In genomic region chr11:98785214-98785613, GRCm38 (mm10) we compare ENCODE assay signal across 8 mouse cellular contexts. TPM values are rescaled to one million over a fixed set of nuclear protein-coding genes. Genes with fewer than 3 reads are reported as not detected.
A peak's percentile ranks its signal among the peaks of the same experiment; 100 is the strongest.
DNase-seq lines count a peak whose midpoint lies in the region; ATAC-seq and TF ChIP-seq lines count a peak whose summit lies in the region.

No protein-coding gene starts in this region.

- DNase-seq in adrenal gland, postnatal 36 days, result peak; percentile 23 to 35
- DNase-seq in adrenal gland, adult (ENCODE audit: inconsistent age in 2 of 2, low spot score in 1 of 2), result no peak
- peak; percentile 57 to 66 for DNase-seq in heart, adult 2 months
- no peak for DNase-seq in layer of hippocampus, postnatal 36 days
- no peak for DNase-seq in spleen, postnatal 36 days (ENCODE audit: low spot score in 2 of 2)

- no peak for TF ChIP-seq EP300 in heart, adult 2 months (IDR thresholded peaks at IDR 0.05; ENCODE audit: insufficient read depth, low read depth, low read length)

- TF ChIP-seq POLR2A in bone marrow macrophage, adult 2 months (IDR thresholded peaks at IDR 0.05; ENCODE audit: borderline replicate concordance, low read depth, low read length), result no peak
- TF ChIP-seq POLR2A in heart, adult 2 months (IDR thresholded peaks at IDR 0.05; ENCODE audit: insufficient read depth, low read depth, low read length), result no peak

- no peaks in the 10 kb centered on the region for H3K79me2 ChIP-seq in heart, adult 2 months (replicated peaks; ENCODE audit: control insufficient read depth, insufficient read depth, low read length)

- H3K9me3 ChIP-seq in kidney, embryonic 16.5 days (ENCODE audit: low read length), result no peaks in the 10 kb centered on the region
- H3K9me3 ChIP-seq in neural tube, embryonic 15.5 days (replicated peaks), result no peaks in the 10 kb centered on the region

- H3K27ac ChIP-seq in bone marrow macrophage, adult 2 months (ENCODE audit: insufficient read depth, low read depth, low read length), result peak overlapping the region; percentile 87
- peak overlapping the region; percentile 99 for H3K27ac ChIP-seq in heart, adult 2 months
- peak overlapping the region; percentile 95 for H3K27ac ChIP-seq in kidney, embryonic 16.5 days (ENCODE audit: low read length)
- H3K27ac ChIP-seq in neural tube, embryonic 15.5 days (replicated peaks), result peak overlapping the region; percentile 84

- ATAC-seq in kidney, embryonic 16.5 days (ENCODE audit: low FRiP score, low TSS enrichment), result no peak
- ATAC-seq in neural tube, embryonic 15.5 days (ENCODE audit: low FRiP score), result no peak

- H3K4me1 ChIP-seq in bone marrow macrophage, adult 2 months (ENCODE audit: control insufficient read depth, insufficient read depth, low read length), result peaks cover 57% of the 10 kb centered on the region
- peaks cover 42% of the 10 kb centered on the region for H3K4me1 ChIP-seq in heart, adult 2 months (ENCODE audit: control insufficient read depth, insufficient read depth, low read length)
- peaks cover 81% of the 10 kb centered on the region for H3K4me1 ChIP-seq in kidney, embryonic 16.5 days (ENCODE audit: insufficient read depth, low read length)
- H3K4me1 ChIP-seq in neural tube, embryonic 15.5 days, result peaks cover 79% of the 10 kb centered on the region

- H3K27me3 ChIP-seq in heart, adult 2 months (ENCODE audit: control insufficient read depth, insufficient read depth, low read length), result no peaks in the 10 kb centered on the region
- no peaks in the 10 kb centered on the region for H3K27me3 ChIP-seq in kidney, embryonic 16.5 days (ENCODE audit: insufficient read depth, low read length)
- no peaks in the 10 kb centered on the region for H3K27me3 ChIP-seq in neural tube, embryonic 15.5 days (replicated peaks)

- H3K4me2 ChIP-seq in kidney, embryonic 16.5 days (replicated peaks; ENCODE audit: low read depth, low read length), result no peak overlapping the region
- H3K4me2 ChIP-seq in neural tube, embryonic 15.5 days, result peak overlapping the region; percentile 49

- H3K36me3 ChIP-seq in heart, adult 2 months (ENCODE audit: control insufficient read depth, insufficient read depth, low read length), result peaks cover 9% of the 10 kb centered on the region
- H3K36me3 ChIP-seq in kidney, embryonic 16.5 days (ENCODE audit: insufficient read depth, low read length), result no peaks in the 10 kb centered on the region
- H3K36me3 ChIP-seq in neural tube, embryonic 15.5 days, result no peaks in the 10 kb centered on the region

- intact Hi-C loops in heart, adult 2 months (cut with DNase I), result no loop called here

- WGBS in heart, adult 2 months, result 11% methylated on average over 10 of the region's 10 CpGs
- 42% methylated on average over 10 of the region's 10 CpGs for WGBS in kidney, embryonic 16.5 days
- 73% methylated on average over 10 of the region's 10 CpGs for WGBS in neural tube, embryonic 15.5 days

- peak overlapping the region; percentile 81 for H3K9ac ChIP-seq in heart, adult 2 months (ENCODE audit: low read depth, low read length)
- peak overlapping the region; percentile 20 for H3K9ac ChIP-seq in kidney, embryonic 16.5 days (replicated peaks; ENCODE audit: low read length)
- no peak overlapping the region for H3K9ac ChIP-seq in neural tube, embryonic 15.5 days (replicated peaks)

- TF ChIP-seq CTCF in bone marrow macrophage, adult 2 months (IDR thresholded peaks at IDR 0.05; ENCODE audit: low read depth, low read length), result no peak
- TF ChIP-seq CTCF in heart, adult 2 months (IDR thresholded peaks at IDR 0.05), result no peak

- H3K4me3 ChIP-seq in bone marrow macrophage, adult 2 months (ENCODE audit: insufficient read depth, low read length), result no peak overlapping the region; the same call in 1 of the 2 replicates
- H3K4me3 ChIP-seq in heart, adult 2 months, result peak overlapping the region; percentile 13; the same call in 1 of the 2 replicates
- no peak overlapping the region for H3K4me3 ChIP-seq in kidney, embryonic 16.5 days (ENCODE audit: low read length)
- no peak overlapping the region for H3K4me3 ChIP-seq in neural tube, embryonic 15.5 days (replicated peaks)

RNA-seq across cellular contexts. Expression of gene Nr1d1, which starts 10.1 kb away (rescaled TPM):
- 100 to 1,000 TPM; 116 to 171 TPM for total RNA-seq in adrenal gland, postnatal 36 days (2021)
- 7.4 and 8.2 TPM in 2 replicates for polyA plus RNA-seq in bone marrow macrophage, adult 2 months (2012; ENCODE audit: insufficient read depth, insufficient read length, missing spikeins)
- 100 to 1,000 TPM in 1 of 2 experiments, 10 to 100 TPM in 1; 35.5 to 111 TPM for total RNA-seq in heart, adult 2 months (2021)
- polyA plus RNA-seq in heart, adult 2 months (2012; rRNA removed), result 190 and 208 TPM in 2 replicates
- 2.2 and 2.4 TPM in 2 replicates for polyA plus RNA-seq in kidney, embryonic 16.5 days (2015; fragmentation: Nextera tagmentation; extraction: Ambion mirVana)
- polyA plus RNA-seq in neural tube, embryonic 15.5 days (2015; fragmentation: Nextera tagmentation; extraction: Ambion mirVana), result 3.8 and 4.0 TPM in 2 replicates
- 10 to 100 TPM; 59.1 to 78.4 TPM for total RNA-seq in layer of hippocampus, postnatal 36 days (2021)

RNA-seq across cellular contexts. Expression of gene Msl1, which starts 10.1 kb away (rescaled TPM):
- total RNA-seq in adrenal gland, postnatal 36 days (2021), result 100 to 1,000 TPM in 1 of 2 experiments, 10 to 100 TPM in 1; 94.2 to 106 TPM
- 78.4 and 79.3 TPM in 2 replicates for polyA plus RNA-seq in bone marrow macrophage, adult 2 months (2012; ENCODE audit: insufficient read depth, insufficient read length, missing spikeins)
- total RNA-seq in heart, adult 2 months (2021), result 10 to 100 TPM; 68.9 to 75.3 TPM
- polyA plus RNA-seq in heart, adult 2 months (2012; rRNA removed), result 21.9 and 44.4 TPM in 2 replicates
- polyA plus RNA-seq in kidney, embryonic 16.5 days (2015; fragmentation: Nextera tagmentation; extraction: Ambion mirVana), result 23.7 and 24.2 TPM in 2 replicates
- polyA plus RNA-seq in neural tube, embryonic 15.5 days (2015; fragmentation: Nextera tagmentation; extraction: Ambion mirVana), result 27.5 and 30.1 TPM in 2 replicates
- total RNA-seq in layer of hippocampus, postnatal 36 days (2021), result 100 to 1,000 TPM; 185 to 187 TPM

RNA-seq across cellular contexts. Expression of gene Casc3, which starts 19.5 kb away (rescaled TPM):
- 10 to 100 TPM; 29.6 to 34.3 TPM for total RNA-seq in adrenal gland, postnatal 36 days (2021)
- polyA plus RNA-seq in bone marrow macrophage, adult 2 months (2012; ENCODE audit: insufficient read depth, insufficient read length, missing spikeins), result 37.9 and 40.1 TPM in 2 replicates
- 10 to 100 TPM; 18.7 to 20.7 TPM for total RNA-seq in heart, adult 2 months (2021)
- polyA plus RNA-seq in heart, adult 2 months (2012; rRNA removed), result 17.5 and 25.2 TPM in 2 replicates
- polyA plus RNA-seq in kidney, embryonic 16.5 days (2015; fragmentation: Nextera tagmentation; extraction: Ambion mirVana), result 36.2 and 41.0 TPM in 2 replicates
- 44.3 and 46.8 TPM in 2 replicates for polyA plus RNA-seq in neural tube, embryonic 15.5 days (2015; fragmentation: Nextera tagmentation; extraction: Ambion mirVana)
- 10 to 100 TPM; 52.2 to 61.2 TPM for total RNA-seq in layer of hippocampus, postnatal 36 days (2021)

RNA-seq across cellular contexts. Expression of gene Thra, which starts 44.8 kb away (rescaled TPM):
- total RNA-seq in adrenal gland, postnatal 36 days (2021), result 10 to 100 TPM; 69.2 to 91.7 TPM
- polyA plus RNA-seq in bone marrow macrophage, adult 2 months (2012; ENCODE audit: insufficient read depth, insufficient read length, missing spikeins), result 20.7 and 23.5 TPM in 2 replicates
- 100 to 1,000 TPM; 103 to 105 TPM for total RNA-seq in heart, adult 2 months (2021)
- 89.4 and 104 TPM in 2 replicates for polyA plus RNA-seq in heart, adult 2 months (2012; rRNA removed)
- polyA plus RNA-seq in kidney, embryonic 16.5 days (2015; fragmentation: Nextera tagmentation; extraction: Ambion mirVana), result 24.4 and 25.9 TPM in 2 replicates
- 104 and 125 TPM in 2 replicates for polyA plus RNA-seq in neural tube, embryonic 15.5 days (2015; fragmentation: Nextera tagmentation; extraction: Ambion mirVana)
- 100 to 1,000 TPM; 956 to 985 TPM for total RNA-seq in layer of hippocampus, postnatal 36 days (2021)

RNA-seq across cellular contexts. Expression of gene Rapgefl1, which starts 51.4 kb away (rescaled TPM):
- total RNA-seq in adrenal gland, postnatal 36 days (2021), result under 1 TPM; 0.46 to 0.69 TPM
- polyA plus RNA-seq in bone marrow macrophage, adult 2 months (2012; ENCODE audit: insufficient read depth, insufficient read length, missing spikeins), result 0.62 and 0.65 TPM in 2 replicates
- total RNA-seq in heart, adult 2 months (2021), result under 1 TPM; 0.50 to 0.77 TPM
- 2.8 and 3.0 TPM in 2 replicates for polyA plus RNA-seq in heart, adult 2 months (2012; rRNA removed)
- 1.8 and 2.0 TPM in 2 replicates for polyA plus RNA-seq in kidney, embryonic 16.5 days (2015; fragmentation: Nextera tagmentation; extraction: Ambion mirVana)
- 12.5 and 13.7 TPM in 2 replicates for polyA plus RNA-seq in neural tube, embryonic 15.5 days (2015; fragmentation: Nextera tagmentation; extraction: Ambion mirVana)
- 100 to 1,000 TPM; 204 to 218 TPM for total RNA-seq in layer of hippocampus, postnatal 36 days (2021)

Comparison
In these comparisons a context has a peak if more than half of its experiments do, and no peak if none do; other contexts are left out.
1. DNase-seq: peak in adrenal gland, postnatal 36 days (2 of 2) and heart, adult 2 months (2 of 2); none in adrenal gland, adult (0 of 2), layer of hippocampus, postnatal 36 days (0 of 2) and spleen, postnatal 36 days (0 of 2).
2. RNA of gene Nr1d1, which starts 10.1 kb away (polyA plus RNA-seq): 190 to 208 TPM in heart, adult 2 months; 7.4 to 8.2 TPM in bone marrow macrophage, adult 2 months, 3.8 to 4.0 TPM in neural tube, embryonic 15.5 days and 2.2 to 2.4 TPM in kidney, embryonic 16.5 days; every median in the first group is over 10 times any median in the second.
3. Peak in every context shown above with its lines, with median percentiles within 50 percentile points of each other: H3K27ac ChIP-seq.